Mouse (Mus musculus): Measurements from ENCODE around the gene Olfr455. TPM values are rescaled to one million over a fixed set of nuclear protein-coding genes. Genes with fewer than 3 reads are reported as not detected.

Gene Olfr455
- polyA plus RNA-seq, 1 experiment from 2014 or later, result not detected

DNA sequence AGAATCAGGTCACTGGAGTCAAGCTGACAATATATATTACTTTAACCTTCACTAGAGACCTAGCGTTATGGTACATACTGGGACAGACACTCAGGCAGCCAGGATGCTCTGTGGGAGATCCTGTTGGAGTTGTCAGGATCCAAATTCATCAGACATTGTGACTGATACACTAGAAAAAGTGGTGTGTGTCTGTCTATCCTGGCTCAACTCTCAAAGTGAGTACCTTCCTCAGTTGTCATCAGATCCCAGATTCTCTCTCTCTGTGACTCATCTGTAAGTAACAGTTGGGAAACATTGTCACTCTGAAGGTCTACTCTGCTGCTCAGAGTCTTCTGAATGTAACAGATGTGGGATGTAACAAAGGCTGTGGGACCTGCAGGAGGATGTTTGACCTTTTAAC lies 7.7 kb downstream of the Olfr455 start:
- ATAC-seq (ENCODE audit: low FRiP score, low TSS enrichment), result no peak
- Histone ChIP-seq H3K36me3 (ENCODE audit: control insufficient read depth, insufficient read depth, low read length) (no peaks in the 10 kb centered on the region), H3K9ac (replicated peaks; ENCODE audit: low read length) (no peak overlapping the region), H3K4me2 (ENCODE audit: low read length) (no peak overlapping the region), H3K4me1 (ENCODE audit: control insufficient read depth, insufficient read depth, low read length) (no peaks in the 10 kb centered on the region), H3K27ac (replicated peaks; ENCODE audit: low read depth, low read length) (no peak overlapping the region), H3K4me3 (replicated peaks; ENCODE audit: low read depth, low read length) (no peak overlapping the region), H3K9me3 (ENCODE audit: control insufficient read depth, low read length) (no peaks in the 10 kb centered on the region), H3K27me3 (ENCODE audit: control insufficient read depth, insufficient read depth, low read length) (no peaks in the 10 kb centered on the region)
- no peak for DNase-seq
- 76% methylated on average over 1 of the region's 1 CpGs for WGBS

DNA sequence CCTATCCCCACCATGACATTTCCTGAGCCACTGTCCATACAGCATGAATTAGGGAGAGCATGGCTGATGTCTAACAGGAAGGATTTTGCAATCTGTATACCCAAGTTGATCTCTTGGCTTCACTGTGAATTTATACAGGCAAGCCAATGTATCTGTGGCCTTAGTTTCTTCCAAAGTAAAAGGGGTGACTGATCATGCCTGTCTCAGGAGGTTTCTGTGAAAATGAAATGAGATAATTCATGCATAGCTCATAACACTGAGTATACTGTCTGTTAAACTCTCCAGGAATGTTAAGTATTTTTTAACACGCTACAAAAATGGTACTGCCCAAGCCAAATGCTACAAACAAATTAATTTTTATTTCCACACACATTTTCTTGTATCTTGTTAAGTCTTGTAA lies 33.9 kb downstream of the Olfr455 start:
- Histone ChIP-seq H3K27ac (replicated peaks; ENCODE audit: low read depth, low read length) (no peak overlapping the region), H3K9ac (replicated peaks; ENCODE audit: low read length) (no peak overlapping the region), H3K9me3 (ENCODE audit: control insufficient read depth, low read length) (no peaks in the 10 kb centered on the region), H3K4me1 (ENCODE audit: control insufficient read depth, insufficient read depth, low read length) (no peaks in the 10 kb centered on the region), H3K36me3 (ENCODE audit: control insufficient read depth, insufficient read depth, low read length) (no peaks in the 10 kb centered on the region), H3K4me3 (replicated peaks; ENCODE audit: low read depth, low read length) (no peak overlapping the region), H3K27me3 (ENCODE audit: control insufficient read depth, insufficient read depth, low read length) (no peaks in the 10 kb centered on the region), H3K4me2 (ENCODE audit: low read length) (no peak overlapping the region)
- ATAC-seq (ENCODE audit: low FRiP score, low TSS enrichment), result no peak
- no peak for DNase-seq
- WGBS, result 78% methylated on average over 1 of the region's 1 CpGs

DNA sequence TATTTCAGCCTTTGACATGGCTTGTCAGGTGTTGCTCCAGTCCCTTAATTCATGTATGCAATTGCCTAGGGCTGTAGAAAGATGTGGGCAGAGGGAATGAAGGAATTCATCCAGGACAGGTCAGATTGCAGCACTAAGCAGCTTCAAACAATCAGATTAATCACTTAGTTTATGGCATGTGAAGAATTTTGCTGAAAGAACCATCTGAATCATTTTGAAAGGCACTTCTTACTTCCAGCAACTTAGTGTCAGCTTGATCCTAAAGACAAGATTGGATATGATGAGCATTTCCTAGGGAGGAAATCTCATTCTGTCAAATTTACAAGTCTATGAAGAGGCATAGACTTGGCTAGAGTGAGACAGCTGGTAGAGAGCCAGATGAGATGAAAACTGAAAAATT lies 38.1 kb downstream of the Olfr455 start:
- DNase-seq (no peak), ATAC-seq (ENCODE audit: low FRiP score, low TSS enrichment) (no peak)
- no peak overlapping the region for H3K27ac ChIP-seq (replicated peaks; ENCODE audit: low read depth, low read length)

DNA sequence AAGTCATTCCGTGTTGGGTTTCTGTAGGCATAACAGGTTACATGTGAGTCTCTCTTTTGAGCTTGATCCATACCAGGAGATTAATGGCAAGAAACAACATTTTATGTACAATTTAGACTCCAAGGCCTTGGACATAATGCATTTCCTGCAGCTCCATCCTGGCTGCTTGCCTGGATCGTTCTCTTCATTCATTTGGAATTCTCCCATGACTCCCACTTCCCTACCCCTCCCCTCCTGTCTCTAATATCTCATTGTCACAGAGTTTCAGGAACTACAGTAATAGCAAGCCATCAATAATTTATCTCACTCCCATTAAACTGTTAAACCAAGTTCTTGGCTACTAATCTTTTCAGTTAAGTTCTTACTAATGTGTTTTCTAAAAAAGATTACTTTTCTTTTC lies 43.9 kb downstream of the Olfr455 start:
- no peak for DNase-seq
- H3K4me2 ChIP-seq (ENCODE audit: low read length), result no peak overlapping the region

More for the DNA sequence above, 38.1 kb downstream of the Olfr455 start:
- Histone ChIP-seq H3K36me3 (ENCODE audit: control insufficient read depth, insufficient read depth, low read length) (no peaks in the 10 kb centered on the region), H3K4me1 (ENCODE audit: control insufficient read depth, insufficient read depth, low read length) (no peaks in the 10 kb centered on the region), H3K9me3 (ENCODE audit: control insufficient read depth, low read length) (no peaks in the 10 kb centered on the region), H3K9ac (replicated peaks; ENCODE audit: low read length) (no peak overlapping the region), H3K4me2 (ENCODE audit: low read length) (no peak overlapping the region), H3K4me3 (replicated peaks; ENCODE audit: low read depth, low read length) (no peak overlapping the region), H3K27me3 (ENCODE audit: control insufficient read depth, insufficient read depth, low read length) (no peaks in the 10 kb centered on the region)

DNA sequence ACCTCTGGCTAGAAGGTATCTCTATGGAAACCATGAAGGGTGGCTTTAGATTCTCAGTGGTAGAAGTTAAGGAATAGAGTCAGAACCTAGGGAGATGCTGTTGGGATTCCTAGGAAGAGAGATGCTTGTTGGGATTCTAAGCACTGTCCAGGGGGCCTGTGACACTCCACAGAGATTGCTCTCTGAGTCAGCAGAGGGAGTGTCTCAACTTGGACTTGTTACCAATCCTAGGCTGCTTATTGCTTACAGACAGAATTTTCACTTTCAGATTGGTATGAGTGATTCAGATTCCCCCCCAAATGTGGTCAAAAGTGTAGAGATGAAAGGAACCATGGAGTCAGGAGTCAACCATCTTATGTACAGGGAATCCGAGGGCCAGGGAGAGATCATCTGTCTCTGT lies 57.7 kb downstream of the Olfr455 start:
- no peak for DNase-seq
- Histone ChIP-seq H3K27me3 (ENCODE audit: control insufficient read depth, insufficient read depth, low read length) (no peaks in the 10 kb centered on the region), H3K4me2 (ENCODE audit: low read length) (no peak overlapping the region), H3K36me3 (ENCODE audit: control insufficient read depth, insufficient read depth, low read length) (no peaks in the 10 kb centered on the region), H3K9ac (replicated peaks; ENCODE audit: low read length) (no peak overlapping the region), H3K9me3 (ENCODE audit: control insufficient read depth, low read length) (no peaks in the 10 kb centered on the region), H3K27ac (replicated peaks; ENCODE audit: low read depth, low read length) (no peak overlapping the region), H3K4me3 (replicated peaks; ENCODE audit: low read depth, low read length) (no peak overlapping the region), H3K4me1 (ENCODE audit: control insufficient read depth, insufficient read depth, low read length) (no peaks in the 10 kb centered on the region)
- WGBS, result 79% methylated on average over 1 of the region's 1 CpGs
- no peak for ATAC-seq (ENCODE audit: low FRiP score, low TSS enrichment)

More for the DNA sequence above, 43.9 kb downstream of the Olfr455 start:
- 91% methylated on average over 2 of the region's 2 CpGs for WGBS
- no peaks in the 10 kb centered on the region for H3K4me1 ChIP-seq (ENCODE audit: control insufficient read depth, insufficient read depth, low read length)
- no peak for ATAC-seq (ENCODE audit: low FRiP score, low TSS enrichment)
- H3K27me3 ChIP-seq (ENCODE audit: control insufficient read depth, insufficient read depth, low read length), result no peaks in the 10 kb centered on the region
- no peak overlapping the region for H3K27ac ChIP-seq (replicated peaks; ENCODE audit: low read depth, low read length)
- no peaks in the 10 kb centered on the region for H3K9me3 ChIP-seq (ENCODE audit: control insufficient read depth, low read length)
- no peak overlapping the region for H3K9ac ChIP-seq (replicated peaks; ENCODE audit: low read length)
- no peak overlapping the region for H3K4me3 ChIP-seq (replicated peaks; ENCODE audit: low read depth, low read length)
- H3K36me3 ChIP-seq (ENCODE audit: control insufficient read depth, insufficient read depth, low read length), result no peaks in the 10 kb centered on the region

DNA sequence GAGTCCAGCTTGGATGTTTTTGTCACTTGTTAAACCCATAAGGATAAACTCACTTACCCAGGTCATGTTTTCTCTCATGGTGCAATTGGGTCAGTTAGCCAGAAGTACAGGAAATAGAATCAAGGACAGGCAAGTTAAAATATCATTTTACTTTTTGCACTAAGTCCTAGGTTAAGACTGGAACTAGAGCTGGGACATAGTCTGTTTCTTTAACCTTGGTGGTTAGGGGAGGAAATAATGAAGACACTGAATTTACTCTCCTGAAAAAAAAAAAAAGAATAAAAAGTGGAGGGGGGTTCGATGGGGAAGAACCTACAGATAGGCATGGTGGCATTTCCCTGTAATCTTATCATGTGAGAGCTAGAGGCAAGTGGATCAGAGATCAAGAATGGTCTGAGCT lies 60.3 kb downstream of the Olfr455 start, which contains the start of gene Olfr456:
Gene Olfr456 (minus strand): TSS at position 101 of the 400 bp plus-strand sequence.
- ATAC-seq (ENCODE audit: low FRiP score, low TSS enrichment) (no peak), DNase-seq (no peak)
- Histone ChIP-seq H3K9me3 (ENCODE audit: control insufficient read depth, low read length) (no peaks in the 10 kb centered on the region), H3K36me3 (ENCODE audit: control insufficient read depth, insufficient read depth, low read length) (no peaks in the 10 kb centered on the region), H3K27ac (replicated peaks; ENCODE audit: low read depth, low read length) (no peak within 1 kb of the TSS), H3K27me3 (ENCODE audit: control insufficient read depth, insufficient read depth, low read length) (no peaks in the 10 kb centered on the region), H3K4me1 (ENCODE audit: control insufficient read depth, insufficient read depth, low read length) (no peaks in the 10 kb centered on the region), H3K4me3 (replicated peaks; ENCODE audit: low read depth, low read length) (no peak within 1 kb of the TSS), H3K4me2 (ENCODE audit: low read length) (no peak within 1 kb of the TSS), H3K9ac (replicated peaks; ENCODE audit: low read length) (no peak within 1 kb of the TSS)
- 84% methylated on average over 1 of the region's 1 CpGs for WGBS

Other genes with a start within 250 kb of the Olfr455 start
- 4.6 and 6.2 TPM in 2 replicates for gene Fam131b, start 222.9 kb downstream of the Olfr455 start, polyA plus RNA-seq (2014; fragmentation: Nextera tagmentation; extraction: Ambion mirVana)
- gene Zyx, start 198.0 kb downstream of the Olfr455 start, polyA plus RNA-seq (2014; fragmentation: Nextera tagmentation; extraction: Ambion mirVana), result 42.1 and 55.7 TPM in 2 replicates
- 0.09 and 0.14 TPM in 2 replicates for gene Epha1, start 174.3 kb downstream of the Olfr455 start, polyA plus RNA-seq (2014; fragmentation: Nextera tagmentation; extraction: Ambion mirVana)
- not detected in 2 replicates for gene Tas2r143, start 147.3 kb downstream of the Olfr455 start, polyA plus RNA-seq (2014; fragmentation: Nextera tagmentation; extraction: Ambion mirVana)
- gene Tas2r135, start 142.2 kb downstream of the Olfr455 start, polyA plus RNA-seq (2014; fragmentation: Nextera tagmentation; extraction: Ambion mirVana), result not detected in 2 replicates
- not detected in 2 replicates for gene Tas2r126, start 113.1 kb downstream of the Olfr455 start, polyA plus RNA-seq (2014; fragmentation: Nextera tagmentation; extraction: Ambion mirVana)
- gene Olfr458, start 82.4 kb downstream of the Olfr455 start, polyA plus RNA-seq (2014; fragmentation: Nextera tagmentation; extraction: Ambion mirVana), result not detected in 2 replicates
- 0.20 TPM in 1 of 2 replicates, not detected in the other for gene Olfr457, start 71.3 kb downstream of the Olfr455 start, polyA plus RNA-seq (2014; fragmentation: Nextera tagmentation; extraction: Ambion mirVana)
- gene Olfr456, start 60.4 kb downstream of the Olfr455 start, polyA plus RNA-seq (2014; fragmentation: Nextera tagmentation; extraction: Ambion mirVana), result not detected in 2 replicates
- gene Tcaf3, start 50.1 kb upstream of the Olfr455 start, polyA plus RNA-seq (2014; fragmentation: Nextera tagmentation; extraction: Ambion mirVana), result not detected in 2 replicates
- 0.46 and 0.93 TPM in 2 replicates for gene Tcaf2, start 97.7 kb upstream of the Olfr455 start, polyA plus RNA-seq (2014; fragmentation: Nextera tagmentation; extraction: Ambion mirVana)
- 199 and 236 TPM in 2 replicates for gene Tcaf1, start 162.5 kb upstream of the Olfr455 start, polyA plus RNA-seq (2014; fragmentation: Nextera tagmentation; extraction: Ambion mirVana)
- gene Olfr453, start 191.8 kb upstream of the Olfr455 start, polyA plus RNA-seq (2014; fragmentation: Nextera tagmentation; extraction: Ambion mirVana), result not detected in 2 replicates
- gene Olfr38, start 208.8 kb upstream of the Olfr455 start, polyA plus RNA-seq (2014; fragmentation: Nextera tagmentation; extraction: Ambion mirVana), result not detected in 2 replicates
- gene Olfr452, start 237.5 kb upstream of the Olfr455 start, polyA plus RNA-seq (2014; fragmentation: Nextera tagmentation; extraction: Ambion mirVana), result not detected in 2 replicates

All from midbrain, embryonic 14.5 days (tissue).